Mouse (Mus musculus) kidney, embryonic 15.5 days (tissue): ENCODE measurements at regions not wholly inside any gene's neighbourhood (a gene's known extent, or its start where the extent isn't known, plus 50 kb on each side); places are given as distances from the start of the nearest gene placed in this dataset.

Source experiments
- ATAC-seq: fragments of 200-750 bp; cut with Nextera tagmentation; replicated peaks from 2 replicates; pipeline ENCODE4 v1.8.0; 2017; ENCODE audit warnings: moderate TSS enrichment; ENCODE audit not compliant: low FRiP score
- H3K27ac ChIP-seq: fragments of 300-500 bp; sonication (generic); 2 replicates; pipeline ENCODE4 v1.5.1; 2015; ENCODE audit warnings: mild to moderate bottlenecking, inconsistent platforms
- H3K27me3 ChIP-seq: fragments of 300-500 bp; sonication (generic); 2 replicates; pipeline ENCODE4 v1.6.1; 2015; ENCODE audit warnings: inconsistent platforms
- H3K36me3 ChIP-seq: fragments of 300-500 bp; sonication (generic); 2 replicates; pipeline ENCODE4 v1.6.1; 2015; ENCODE audit warnings: inconsistent platforms
- H3K4me1 ChIP-seq: fragments of 300-500 bp; sonication (generic); 2 replicates; pipeline ENCODE4 v1.6.1; 2015; ENCODE audit warnings: inconsistent platforms
- H3K4me2 ChIP-seq: fragments of 300-500 bp; sonication (generic); 2 replicates; pipeline ENCODE4 v1.6.1; 2015; ENCODE audit warnings: moderate library complexity, mild to moderate bottlenecking, inconsistent platforms
- H3K4me3 ChIP-seq: fragments of 300-500 bp; sonication (generic); replicated peaks from 2 replicates; pipeline ENCODE4 v1.5.1; 2015; ENCODE audit warnings: mild to moderate bottlenecking, inconsistent platforms
- H3K9ac ChIP-seq: fragments of 300-500 bp; sonication (generic); 2 replicates; pipeline ENCODE4 v1.6.1; 2015; ENCODE audit warnings: mild to moderate bottlenecking, inconsistent platforms
- H3K9me3 ChIP-seq: fragments of 300-500 bp; sonication (generic); replicated peaks from 2 replicates; pipeline ENCODE4 v1.6.1; 2016; ENCODE audit warnings: inconsistent platforms
- WGBS: fragments of 180-500 bp; shearing (Covaris S2); methylation state at CpG from one replicate; pipeline ENCODE4 v1.1.7; 2015; ENCODE audit warnings: mixed read lengths; 5-methylcytosine and 5-hydroxymethylcytosine counted together

DNA sequence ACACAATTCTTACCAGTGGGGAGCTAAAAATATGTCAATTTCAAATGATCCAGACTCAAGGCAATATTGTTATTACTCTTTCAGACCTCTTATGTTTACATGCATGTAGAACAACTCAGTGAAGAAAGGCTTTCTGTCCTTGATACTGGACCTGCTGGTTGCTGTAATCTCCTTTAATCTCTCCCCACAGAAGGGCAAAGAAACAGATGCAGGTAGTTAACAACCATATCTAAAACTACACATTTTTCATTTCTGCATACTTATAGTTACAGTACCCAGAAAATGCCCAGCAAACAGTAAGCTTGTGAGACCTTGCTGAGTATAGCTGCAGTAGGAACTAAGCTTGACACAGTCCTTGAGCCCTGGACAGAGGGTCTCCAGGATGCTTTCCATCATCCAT, 585.1 kb upstream of the Stxbp6 start:
- no peak for ATAC-seq
- Histone ChIP-seq H3K4me3 (no peak overlapping the region), H3K27ac (no peak overlapping the region), H3K9ac (no peak overlapping the region), H3K9me3 (no peaks in the 10 kb centered on the region), H3K4me2 (no peak overlapping the region), H3K4me1 (no peaks in the 10 kb centered on the region), H3K36me3 (no peaks in the 10 kb centered on the region), H3K27me3 (no peaks in the 10 kb centered on the region)

DNA sequence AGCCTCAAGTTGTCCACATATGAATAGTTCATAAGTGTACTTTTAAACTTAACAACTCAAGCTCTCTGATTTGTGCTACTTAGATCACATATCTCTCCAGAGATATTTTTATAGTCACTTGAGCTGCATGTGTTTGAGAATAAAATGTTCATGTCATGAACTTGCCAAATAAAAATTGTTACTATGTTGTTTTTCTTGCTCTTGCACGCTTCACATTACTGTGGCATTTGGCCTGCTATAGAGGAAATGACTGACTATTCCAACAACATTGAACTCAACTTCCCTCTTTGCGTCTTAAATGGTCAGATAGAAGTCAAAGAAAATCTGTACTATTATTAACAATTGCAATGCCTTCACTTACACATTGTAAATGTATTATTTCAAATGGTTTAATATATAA, 582.1 kb upstream of the Stxbp6 start:
- Histone ChIP-seq H3K9ac (no peak overlapping the region), H3K4me1 (no peaks in the 10 kb centered on the region), H3K27ac (no peak overlapping the region), H3K36me3 (no peaks in the 10 kb centered on the region), H3K27me3 (no peaks in the 10 kb centered on the region), H3K4me3 (no peak overlapping the region), H3K9me3 (no peaks in the 10 kb centered on the region), H3K4me2 (no peak overlapping the region)
- 29% methylated on average over 2 of the region's 2 CpGs for WGBS
- ATAC-seq: no peak

DNA sequence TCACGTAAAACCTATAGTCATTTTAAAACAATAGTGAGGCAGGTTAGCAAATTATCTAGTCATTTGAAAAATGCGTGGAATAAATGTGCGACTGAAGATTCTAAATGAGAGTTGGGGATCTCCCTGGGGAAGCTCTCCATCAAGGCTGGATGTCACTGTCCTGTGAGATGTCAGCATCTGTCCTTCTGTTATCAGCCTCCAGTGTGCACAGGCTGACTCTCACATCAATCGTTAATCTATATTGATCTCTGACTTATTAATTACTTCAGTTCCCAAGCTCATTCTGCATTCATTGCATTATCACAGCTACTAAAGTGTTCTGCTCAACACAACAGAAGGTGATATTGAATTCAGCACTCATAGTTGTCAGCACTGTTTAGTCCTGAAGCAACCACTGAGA, 574.1 kb upstream of the Stxbp6 start:
- no peak overlapping the region for H3K4me3 ChIP-seq
- no peak for ATAC-seq
- whole genome bisulfite sequencing: 91% methylated on average over 4 of the region's 4 CpGs
- no peak overlapping the region for H3K4me2 ChIP-seq
- H3K27ac ChIP-seq: no peak overlapping the region
- no peak overlapping the region for H3K9ac ChIP-seq
- H3K9me3 ChIP-seq: no peaks in the 10 kb centered on the region
- no peaks in the 10 kb centered on the region for H3K36me3 ChIP-seq
- H3K27me3 ChIP-seq: no peaks in the 10 kb centered on the region
- H3K4me1 ChIP-seq: no peaks in the 10 kb centered on the region

DNA sequence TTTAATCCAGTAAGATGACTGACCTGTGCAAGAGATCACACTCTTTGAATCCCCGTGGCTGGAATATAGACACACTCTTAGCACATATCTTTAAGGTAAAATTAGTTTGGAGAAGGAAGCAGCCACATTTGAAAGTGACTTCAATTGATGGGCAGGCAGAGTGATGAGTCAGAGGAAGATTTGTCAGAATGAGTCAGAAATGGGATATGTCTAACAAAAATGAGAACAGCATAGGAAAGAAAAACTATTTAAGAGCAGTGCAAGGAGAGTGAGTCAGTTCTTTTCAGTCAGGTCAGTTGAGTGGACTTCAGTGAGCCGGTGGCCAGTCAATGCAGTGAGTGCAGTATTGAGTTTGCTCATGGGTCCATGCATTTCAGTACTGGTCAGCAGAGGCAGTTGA, 569.7 kb upstream of the Stxbp6 start:
- Histone ChIP-seq H3K27ac (no peak overlapping the region), H3K9me3 (no peaks in the 10 kb centered on the region), H3K9ac (no peak overlapping the region), H3K4me1 (no peaks in the 10 kb centered on the region), H3K4me3 (no peak overlapping the region), H3K4me2 (no peak overlapping the region), H3K36me3 (no peaks in the 10 kb centered on the region), H3K27me3 (no peaks in the 10 kb centered on the region)
- WGBS: 88% methylated on average over 2 of the region's 2 CpGs
- no peak for ATAC-seq

- Histone ChIP-seq H3K4me2 (no peak overlapping the region), H3K4me3 (no peak overlapping the region), H3K36me3 (no peaks in the 10 kb centered on the region), H3K4me1 (no peaks in the 10 kb centered on the region), H3K9me3 (no peaks in the 10 kb centered on the region), H3K27ac (no peak overlapping the region), H3K27me3 (no peaks in the 10 kb centered on the region), H3K9ac (no peak overlapping the region)
- WGBS: 79% methylated on average over 1 of the region's 1 CpGs
- no peak for ATAC-seq
Measured at GRCm38 (mm10) chr12:45622830-45623229, 548.3 kb upstream of the Stxbp6 start.

GRCm38 (mm10) chr12:45620056-45620455, 545.5 kb upstream of the Stxbp6 start:
- no peak for ATAC-seq
- Histone ChIP-seq H3K27ac (no peak overlapping the region), H3K9ac (no peak overlapping the region), H3K4me1 (peaks cover 2% of the 10 kb centered on the region; the same call in 1 of the 2 replicates), H3K27me3 (no peaks in the 10 kb centered on the region), H3K4me2 (no peak overlapping the region), H3K36me3 (no peaks in the 10 kb centered on the region), H3K4me3 (no peak overlapping the region), H3K9me3 (no peaks in the 10 kb centered on the region)

DNA sequence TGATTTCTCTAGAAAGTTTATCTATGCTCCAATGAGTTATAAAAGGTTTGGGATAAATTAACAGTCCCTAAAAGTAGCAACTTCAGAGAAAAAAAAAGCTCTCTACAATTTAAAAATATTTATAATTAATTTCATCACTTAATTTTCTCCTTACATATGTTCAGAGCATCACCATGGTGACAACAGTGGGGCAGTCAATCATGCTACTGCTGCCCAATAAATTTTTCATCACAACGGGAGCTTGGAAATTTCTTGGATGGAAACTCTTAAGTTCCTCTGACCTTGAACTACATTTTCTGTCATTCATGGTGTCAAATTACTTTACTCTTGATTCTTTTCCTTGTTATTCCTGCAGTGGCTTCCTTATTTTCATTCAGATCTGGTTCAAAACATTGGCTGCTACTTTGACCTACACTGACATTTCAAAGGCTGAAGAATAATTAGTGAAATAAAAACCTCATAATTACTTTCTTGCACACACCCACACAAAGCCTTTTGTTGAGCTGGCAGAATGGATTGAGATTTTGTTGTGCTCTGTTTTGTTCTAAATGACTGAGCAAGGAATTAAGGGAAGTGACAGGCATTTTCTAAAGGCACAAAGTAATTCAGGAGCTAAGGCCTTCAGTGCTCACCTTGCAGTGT, 540.1 kb upstream of the Stxbp6 start:
- no peaks in the 10 kb centered on the region for H3K9me3 ChIP-seq
- H3K4me1 ChIP-seq: peaks cover 6% of the 10 kb centered on the region
- no peak overlapping the region for H3K27ac ChIP-seq
- no peak overlapping the region for H3K4me3 ChIP-seq
- 6% methylated on average over 1 of the region's 1 CpGs for WGBS
- no peak overlapping the region for H3K9ac ChIP-seq
- H3K36me3 ChIP-seq: no peaks in the 10 kb centered on the region
- no peak overlapping the region for H3K4me2 ChIP-seq
- ATAC-seq: peak; percentile 49
- no peaks in the 10 kb centered on the region for H3K27me3 ChIP-seq

GRCm38 (mm10) chr12:45614074-45614473, 539.6 kb upstream of the Stxbp6 start:
- H3K4me1 ChIP-seq: peaks cover 6% of the 10 kb centered on the region
- H3K9ac ChIP-seq: no peak overlapping the region
- H3K4me2 ChIP-seq: no peak overlapping the region
- H3K27ac ChIP-seq: no peak overlapping the region
- H3K36me3 ChIP-seq: no peaks in the 10 kb centered on the region
- ATAC-seq: peak; percentile 95
- H3K4me3 ChIP-seq: no peak overlapping the region
- H3K27me3 ChIP-seq: no peaks in the 10 kb centered on the region
- no peaks in the 10 kb centered on the region for H3K9me3 ChIP-seq

- ATAC-seq: peak; percentile 66
- WGBS: 35% methylated on average over 3 of the region's 3 CpGs
- H3K4me2 ChIP-seq: no peak overlapping the region
- no peak overlapping the region for H3K27ac ChIP-seq
- H3K9me3 ChIP-seq: no peaks in the 10 kb centered on the region
- H3K36me3 ChIP-seq: no peaks in the 10 kb centered on the region
- no peak overlapping the region for H3K4me3 ChIP-seq
- H3K27me3 ChIP-seq: no peaks in the 10 kb centered on the region
- peaks cover 21% of the 10 kb centered on the region for H3K4me1 ChIP-seq
- no peak overlapping the region for H3K9ac ChIP-seq
Measured at GRCm38 (mm10) chr12:45599443-45599842, 524.9 kb upstream of the Stxbp6 start.

GRCm38 (mm10) chr12:45597904-45598570, 523.5 kb upstream of the Stxbp6 start:
- peak; percentile 61; the same call in 1 of the 2 replicates for ATAC-seq
- Histone ChIP-seq H3K36me3 (no peaks in the 10 kb centered on the region), H3K27me3 (no peaks in the 10 kb centered on the region), H3K27ac (no peak overlapping the region), H3K4me3 (no peak overlapping the region), H3K9ac (no peak overlapping the region), H3K4me2 (no peak overlapping the region), H3K4me1 (peaks cover 27% of the 10 kb centered on the region), H3K9me3 (no peaks in the 10 kb centered on the region)
- 27% methylated on average over 4 of the region's 4 CpGs for WGBS

- peak; percentile 91 for ATAC-seq
- Histone ChIP-seq H3K36me3 (no peaks in the 10 kb centered on the region), H3K9ac (no peak overlapping the region), H3K4me1 (peaks cover 27% of the 10 kb centered on the region), H3K4me3 (no peak overlapping the region), H3K9me3 (no peaks in the 10 kb centered on the region), H3K27ac (peak overlapping the region; percentile 33), H3K4me2 (no peak overlapping the region), H3K27me3 (no peaks in the 10 kb centered on the region)
- 44% methylated on average over 3 of the region's 3 CpGs for WGBS
Measured at GRCm38 (mm10) chr12:45594689-45595088, 520.2 kb upstream of the Stxbp6 start.

GRCm38 (mm10) chr12:45590191-45590590, 515.7 kb upstream of the Stxbp6 start:
- 92% methylated on average over 2 of the region's 2 CpGs for WGBS
- Histone ChIP-seq H3K27me3 (no peaks in the 10 kb centered on the region), H3K4me3 (no peak overlapping the region), H3K36me3 (no peaks in the 10 kb centered on the region), H3K27ac (no peak overlapping the region), H3K4me1 (peaks cover 12% of the 10 kb centered on the region; the same call in 1 of the 2 replicates), H3K9me3 (no peaks in the 10 kb centered on the region), H3K4me2 (no peak overlapping the region), H3K9ac (no peak overlapping the region)
- ATAC-seq: no peak

- Histone ChIP-seq H3K36me3 (no peaks in the 10 kb centered on the region), H3K9ac (no peak overlapping the region), H3K27me3 (no peaks in the 10 kb centered on the region), H3K27ac (no peak overlapping the region), H3K9me3 (no peaks in the 10 kb centered on the region), H3K4me3 (no peak overlapping the region), H3K4me1 (no peaks in the 10 kb centered on the region), H3K4me2 (no peak overlapping the region)
- WGBS: 94% methylated on average over 4 of the region's 4 CpGs
- ATAC-seq: no peak
Measured at GRCm38 (mm10) chr12:45585763-45586162, 511.3 kb upstream of the Stxbp6 start.
